Mouse (Mus musculus) spleen, postnatal 4 days (tissue): ENCODE results near the gene Saxo2.

Experiments used
- DNase-seq, 2 experiments: peaks; one replicate each; pipeline ENCODE4 v3.0.0; 2022; ENCODE audit warnings: low spot score in 2 of 2

Gene Saxo2

DNA sequence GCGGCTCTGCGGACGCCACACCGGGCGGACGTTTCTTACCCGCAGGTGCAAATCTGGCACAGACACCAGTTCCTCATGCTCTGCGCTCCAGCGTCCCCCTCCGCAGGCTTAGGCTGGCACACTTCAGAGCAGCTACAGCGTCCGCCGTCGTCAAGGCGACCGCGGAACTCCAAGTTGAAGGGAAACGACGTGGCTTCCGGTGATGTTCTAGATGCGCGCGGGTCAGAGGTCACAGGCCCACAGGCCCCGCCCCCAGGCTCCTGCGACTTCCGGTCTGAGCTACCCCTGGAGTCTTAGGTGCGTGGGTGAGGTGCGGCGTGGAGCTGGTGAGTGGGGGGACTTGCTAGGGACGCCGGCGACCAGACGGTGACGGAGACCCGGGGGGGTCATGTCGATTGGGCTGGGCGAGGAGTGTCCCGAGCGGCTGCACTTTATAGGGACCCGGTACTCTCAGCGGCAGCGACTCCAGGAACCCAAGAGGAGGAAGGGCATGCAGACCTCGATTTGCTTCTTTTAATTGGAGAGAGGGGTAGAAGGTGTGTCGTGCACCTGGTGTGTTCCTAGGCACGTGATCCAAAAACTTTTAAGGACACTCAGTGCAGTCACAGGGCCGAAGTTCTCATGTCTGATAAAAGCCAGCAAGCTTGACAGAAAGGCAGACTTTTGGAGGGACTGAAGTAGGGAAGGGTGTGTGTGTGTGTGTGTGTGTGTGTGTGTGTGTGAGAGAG lies at the start of gene Saxo2, which contains the start of gene Efl1:
Gene Saxo2, minus strand, starts transcription at position 176 of the 728 bp plus-strand sequence.
Gene Efl1, plus strand, starts transcription at position 262 of the 728 bp plus-strand sequence.
- DNase-seq = peak; percentile 94 to 97

DNA sequence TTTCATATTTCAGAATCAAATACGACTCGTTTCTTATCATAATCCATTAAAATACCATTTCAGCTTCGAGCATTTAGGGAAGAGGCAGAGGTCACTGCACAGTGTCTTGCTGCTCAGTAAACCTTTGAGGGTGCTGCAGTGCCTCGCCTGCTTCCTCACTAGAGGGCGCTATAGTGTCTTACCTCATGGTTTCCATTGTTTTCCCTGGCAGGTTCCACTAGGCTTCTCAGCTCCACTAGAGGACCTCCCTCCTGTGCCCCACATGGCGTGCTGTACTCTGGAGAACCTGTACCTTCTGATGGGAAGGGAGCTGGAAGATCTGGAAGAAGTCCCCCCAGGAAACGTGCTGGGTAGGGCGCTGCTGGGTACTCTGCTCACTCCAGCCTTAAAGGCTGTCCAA lies 49.3 kb upstream of the Saxo2 start:
- DNase-seq = no peak

DNA sequence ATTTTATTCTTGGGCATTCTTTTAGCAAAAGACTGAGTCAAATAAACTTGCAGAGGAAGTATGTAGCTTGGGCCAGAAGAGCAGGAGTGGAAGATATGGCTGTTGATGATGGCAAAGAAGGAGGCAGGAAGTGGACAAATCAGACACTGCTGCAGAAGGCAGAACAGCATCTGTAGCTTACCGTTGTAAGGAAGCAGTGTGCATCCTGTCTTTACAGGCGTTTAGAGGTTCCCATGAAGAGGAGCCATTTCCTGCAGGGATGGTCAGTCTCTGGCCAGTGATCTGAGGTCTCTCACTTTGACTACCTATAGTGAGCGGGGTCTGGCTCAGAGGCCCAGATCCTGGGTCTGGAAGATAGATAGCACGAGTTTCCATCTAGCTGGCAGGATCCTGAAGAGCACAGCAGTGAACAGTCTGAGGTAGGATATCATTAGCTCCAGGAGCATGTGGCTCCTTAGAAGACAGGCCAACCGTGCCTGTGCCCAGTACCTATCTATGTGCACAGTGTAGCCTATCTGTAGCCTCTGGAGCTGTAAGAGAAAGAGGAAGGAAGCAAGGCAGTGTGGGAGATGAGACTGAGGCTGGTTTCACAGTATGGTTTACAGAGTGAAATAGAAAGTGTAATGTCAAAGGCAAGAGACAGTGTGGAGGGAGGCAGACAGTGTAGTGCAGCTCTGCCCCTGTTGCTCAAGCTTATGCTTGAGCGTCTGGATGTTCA lies 42.9 kb upstream of the Saxo2 start:
- no peak for DNase-seq

DNA sequence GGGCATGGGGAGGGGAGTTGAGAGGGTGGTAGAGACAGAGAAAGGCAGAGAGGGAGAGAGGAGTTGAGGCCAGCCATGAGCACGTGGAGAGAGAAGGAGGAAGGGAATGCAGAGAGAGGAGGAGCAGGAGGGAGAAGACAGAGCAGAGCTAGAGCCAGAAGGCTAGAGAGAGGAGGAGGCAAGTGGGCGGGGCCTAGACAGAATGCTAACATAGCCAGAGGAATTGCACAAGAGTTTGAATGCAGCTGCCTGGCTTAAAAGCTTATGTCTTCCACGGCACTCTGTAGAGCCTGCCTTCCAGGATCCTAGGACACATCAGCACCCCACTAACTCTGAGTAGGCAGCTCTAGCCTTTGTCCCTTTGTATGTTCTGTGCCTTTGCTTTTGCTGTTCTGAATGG lies 40.4 kb upstream of the Saxo2 start:
- no peak for DNase-seq

DNA sequence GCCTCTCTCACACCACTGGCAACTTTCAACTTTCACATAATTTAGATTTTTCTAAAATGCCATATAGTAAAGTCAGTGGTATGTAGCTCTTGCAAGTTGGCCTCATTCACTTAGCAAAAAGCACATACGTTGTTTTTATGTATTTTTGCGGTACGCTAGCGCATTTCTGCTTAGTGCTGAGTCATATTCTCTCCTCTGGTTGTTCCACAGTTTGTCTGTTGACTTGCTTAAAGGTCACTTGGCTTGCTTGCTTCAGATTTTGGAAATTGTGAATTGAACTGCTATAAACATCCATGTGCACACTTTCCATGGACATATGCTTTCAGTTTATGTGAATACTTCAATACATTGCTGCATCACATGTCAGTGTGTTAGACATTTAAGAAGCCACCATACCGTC lies 31.6 kb upstream of the Saxo2 start:
- DNase-seq = no peak

DNA sequence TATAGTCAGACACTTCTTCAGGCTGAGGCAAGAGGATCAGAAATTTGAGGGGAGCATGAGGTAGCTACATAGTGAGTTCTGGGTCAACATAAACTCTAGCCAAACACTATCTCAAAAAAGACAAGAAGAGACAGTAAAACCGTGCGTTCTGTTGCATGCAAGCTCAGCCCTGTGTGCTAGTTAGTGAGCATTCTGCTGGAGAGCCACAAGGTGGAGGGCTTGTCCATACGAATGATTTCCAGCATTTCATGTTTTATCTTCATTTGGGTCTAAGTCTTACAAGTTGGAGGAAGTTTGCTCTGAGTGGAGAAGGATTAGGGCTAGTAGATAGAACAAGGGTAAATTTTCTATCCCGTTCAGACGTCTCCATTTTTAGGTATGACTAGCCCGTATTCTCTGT lies 28.5 kb upstream of the Saxo2 start:
- DNase-seq = no peak

DNA sequence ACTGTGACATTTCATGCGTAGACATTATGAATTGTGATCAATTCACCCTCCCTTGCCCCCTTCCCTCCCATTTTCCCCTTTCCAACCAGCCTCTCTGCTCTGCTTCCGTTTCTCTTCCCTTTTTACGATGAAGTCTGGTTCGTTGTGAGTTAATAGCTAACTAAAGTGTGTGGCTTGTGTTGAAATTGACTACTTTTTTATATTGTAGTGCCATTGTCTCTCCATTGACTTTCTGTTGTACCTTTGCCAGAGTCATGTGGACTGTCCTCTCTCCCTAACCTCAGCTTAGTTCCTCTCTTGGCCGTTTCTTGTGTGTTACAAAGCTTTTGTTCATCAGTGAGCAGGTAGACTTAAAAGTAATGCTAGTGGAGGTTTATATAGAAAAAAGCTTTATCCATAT lies 27.7 kb upstream of the Saxo2 start:
- no peak for DNase-seq

DNA sequence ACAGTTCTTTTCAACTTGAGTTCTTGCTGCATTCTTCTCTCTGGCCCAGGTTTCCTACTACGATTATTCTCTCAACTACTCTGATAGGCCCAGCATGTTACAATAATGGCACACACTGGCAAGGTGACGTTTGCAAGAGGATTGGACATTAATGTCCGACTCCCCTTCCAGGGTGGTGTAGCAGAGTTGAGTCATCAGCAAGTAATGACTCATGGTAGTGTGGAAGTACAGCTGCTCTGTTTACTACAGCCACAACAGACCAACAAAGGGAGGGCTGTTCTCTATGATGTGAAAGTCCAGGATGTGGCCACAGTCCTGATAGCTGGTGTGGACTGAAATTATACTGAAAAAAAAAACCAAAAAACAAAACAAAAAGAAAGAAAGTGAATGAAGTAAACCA lies 16.3 kb upstream of the Saxo2 start:
- no peak for DNase-seq

DNA sequence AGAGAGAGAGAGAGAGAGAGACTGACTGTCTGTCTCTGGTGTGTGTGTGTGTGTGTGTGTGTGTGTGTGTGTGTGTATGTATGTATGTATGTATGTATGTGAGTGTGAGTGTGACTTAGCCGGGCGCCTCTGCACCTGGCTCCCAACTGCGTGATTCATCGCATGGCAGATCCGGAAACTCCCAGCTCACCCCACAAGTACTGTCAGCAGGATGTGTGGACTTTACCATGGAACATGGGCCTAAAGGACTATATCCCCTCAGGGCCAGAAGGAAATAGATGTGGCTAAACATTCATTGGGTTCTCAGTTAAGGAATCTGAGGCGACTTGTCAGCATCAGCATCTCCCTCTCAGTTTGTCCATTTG lies 735 bp upstream of the Saxo2 start:
- DNase-seq = no peak

DNA sequence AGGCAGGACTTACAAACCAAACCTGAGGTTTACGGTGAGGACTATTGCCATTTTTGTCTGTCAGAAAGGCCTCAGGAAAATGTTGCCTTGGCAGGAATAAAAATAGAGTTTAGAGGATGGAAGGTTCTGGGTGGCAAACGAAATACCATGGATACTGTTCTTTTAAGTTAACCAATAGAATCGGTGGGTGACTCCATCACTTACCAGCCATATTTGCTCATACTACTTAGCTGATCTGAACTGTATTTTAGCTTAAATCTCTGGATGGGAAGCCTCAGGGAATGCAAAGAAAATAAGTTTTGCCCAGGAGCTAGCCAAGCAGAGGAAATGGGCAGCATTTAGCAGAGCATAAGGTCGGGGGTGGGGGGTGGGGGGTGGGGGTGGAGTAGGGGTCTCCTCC lies 419 bp downstream of the Saxo2 start:
- DNase-seq = no peak

DNA sequence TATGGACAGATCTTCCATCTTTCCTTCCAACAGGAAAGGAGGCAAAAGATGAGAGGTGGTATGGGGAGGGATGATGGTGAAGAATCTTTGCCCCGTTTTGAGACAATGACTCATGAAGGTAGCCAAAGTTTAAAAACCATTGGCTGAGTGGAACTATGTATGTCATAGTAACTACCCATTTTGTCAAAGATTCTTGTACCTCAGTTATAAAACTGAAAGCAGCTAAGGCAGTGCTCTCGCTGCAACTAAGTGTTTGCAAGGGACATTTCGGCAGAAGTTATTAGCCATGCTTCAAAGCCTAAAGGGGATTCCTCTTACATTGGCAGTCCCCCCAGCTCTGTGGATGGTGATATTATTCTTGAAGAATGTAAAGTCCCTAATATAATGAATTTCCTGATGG lies 1.1 kb downstream of the Saxo2 start:
- DNase-seq = no peak

DNA sequence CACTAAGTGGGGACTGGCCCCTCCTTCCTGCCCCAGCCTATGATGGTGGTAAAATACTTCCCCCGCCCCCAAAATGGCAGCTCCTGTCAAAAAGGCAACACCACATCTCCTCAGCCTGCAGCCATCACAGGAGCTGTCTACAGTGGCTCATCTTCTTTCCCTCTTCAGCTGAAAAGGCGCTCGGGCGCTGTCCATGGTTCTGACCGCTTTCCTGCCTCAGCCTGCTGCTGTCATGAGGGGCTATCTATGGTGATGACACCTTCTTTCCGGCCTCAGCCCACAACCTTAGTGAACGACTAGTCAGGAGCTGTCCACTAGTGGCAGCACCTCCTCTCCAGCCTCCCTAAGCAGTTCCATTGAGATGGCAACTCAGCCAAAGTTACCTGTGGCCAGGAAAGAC lies 23.0 kb downstream of the Saxo2 start:
- DNase-seq = peak; percentile 27 to 73

DNA sequence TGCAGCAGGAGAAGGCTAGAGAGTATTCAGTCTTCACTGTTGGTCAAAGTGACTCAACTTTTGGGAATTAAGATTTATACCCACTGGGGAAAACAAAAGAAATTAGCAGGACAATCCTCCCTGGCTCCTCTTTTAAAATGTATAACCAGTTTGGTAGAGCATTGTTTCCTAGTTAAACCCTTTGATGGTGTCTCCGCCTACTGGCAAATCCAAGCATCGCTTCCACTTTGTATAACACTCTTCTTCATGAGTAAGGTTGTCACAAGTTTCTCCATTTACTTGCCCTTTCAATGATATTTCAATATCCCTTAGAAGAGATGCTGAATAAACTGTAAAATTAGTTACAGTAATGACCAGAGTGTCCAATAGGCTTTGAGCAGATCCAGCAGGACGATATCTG lies 38.7 kb downstream of the Saxo2 start:
- no peak for DNase-seq

DNA sequence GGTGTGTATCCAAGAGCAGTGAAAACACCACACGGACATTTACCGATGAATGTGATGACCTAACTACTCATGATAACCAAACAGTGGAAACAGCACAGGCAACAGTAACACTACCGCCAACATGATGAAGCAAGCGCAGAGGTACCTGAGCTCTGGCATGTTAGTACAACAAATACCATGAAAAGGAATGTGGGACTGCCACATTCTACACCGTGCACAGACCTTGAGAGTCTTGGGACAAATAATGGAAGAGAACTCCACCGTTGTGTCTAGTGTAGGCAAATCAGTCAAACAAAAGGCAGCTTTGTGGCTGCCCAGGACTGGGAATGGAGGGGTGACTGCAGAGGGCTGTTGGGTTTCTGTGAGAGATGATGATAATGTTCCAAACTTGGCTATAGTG lies 42.9 kb downstream of the Saxo2 start:
- no peak for DNase-seq

DNA sequence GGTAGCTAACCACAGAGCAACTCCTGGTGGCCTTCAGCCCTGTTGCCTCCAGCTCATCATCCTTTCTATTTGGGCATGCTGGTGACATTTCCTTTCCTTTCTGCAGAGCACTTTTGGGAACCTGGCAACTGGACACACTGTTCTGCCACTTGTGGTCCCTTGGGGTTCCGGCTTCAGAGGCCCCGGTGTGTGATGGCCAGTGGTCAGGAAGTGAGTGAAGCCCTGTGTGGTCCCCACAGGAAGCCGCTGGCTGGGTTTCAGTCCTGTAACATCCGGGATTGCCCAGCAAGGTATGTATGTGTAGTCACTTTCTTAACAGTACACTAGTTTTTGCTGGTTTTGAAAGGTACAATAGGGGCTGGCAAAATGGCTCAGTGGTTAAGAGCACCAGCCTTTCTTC lies 46.3 kb downstream of the Saxo2 start:
- peak in 1 of 2 experiments; percentile 16 for DNase-seq

DNA sequence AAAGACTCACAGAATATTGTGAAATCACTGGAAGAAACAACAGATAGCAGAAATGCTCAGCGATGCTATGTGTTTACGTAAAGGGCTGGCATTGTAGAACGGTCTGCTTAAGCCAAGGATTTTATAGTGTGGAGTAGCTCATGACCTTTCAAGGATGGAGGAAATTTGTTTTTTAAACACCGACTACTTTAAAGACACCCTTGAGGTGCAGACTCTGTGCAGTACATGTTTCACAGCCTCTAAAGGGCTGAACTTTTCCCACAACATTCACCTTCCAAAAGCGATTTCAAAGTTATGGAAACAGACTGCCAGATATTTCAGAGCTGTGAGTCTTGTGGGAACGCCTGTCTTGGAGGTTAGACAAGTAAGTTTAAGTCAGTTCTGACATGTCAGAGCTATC lies 57.4 kb downstream of the Saxo2 start:
- DNase-seq = no peak
